Mouse (Mus musculus) stomach, adult 2 months (tissue): ENCODE results near the gene Arvcf. TPM values are rescaled to one million over a fixed set of nuclear protein-coding genes. Genes with fewer than 3 reads are reported as not detected.

Experiments used
- polyA plus RNA-seq: library from polyadenylated mRNA; depleted of rRNA; stranded (reverse); fragments of >200 nt; gene quantifications from 2 replicates; pipeline ENCODE4 v1.2.3, GENCODE M21; 2012; rRNA removed

Gene Arvcf
- polyA plus RNA-seq: 6.5 and 9.3 TPM in 2 replicates

DNA sequence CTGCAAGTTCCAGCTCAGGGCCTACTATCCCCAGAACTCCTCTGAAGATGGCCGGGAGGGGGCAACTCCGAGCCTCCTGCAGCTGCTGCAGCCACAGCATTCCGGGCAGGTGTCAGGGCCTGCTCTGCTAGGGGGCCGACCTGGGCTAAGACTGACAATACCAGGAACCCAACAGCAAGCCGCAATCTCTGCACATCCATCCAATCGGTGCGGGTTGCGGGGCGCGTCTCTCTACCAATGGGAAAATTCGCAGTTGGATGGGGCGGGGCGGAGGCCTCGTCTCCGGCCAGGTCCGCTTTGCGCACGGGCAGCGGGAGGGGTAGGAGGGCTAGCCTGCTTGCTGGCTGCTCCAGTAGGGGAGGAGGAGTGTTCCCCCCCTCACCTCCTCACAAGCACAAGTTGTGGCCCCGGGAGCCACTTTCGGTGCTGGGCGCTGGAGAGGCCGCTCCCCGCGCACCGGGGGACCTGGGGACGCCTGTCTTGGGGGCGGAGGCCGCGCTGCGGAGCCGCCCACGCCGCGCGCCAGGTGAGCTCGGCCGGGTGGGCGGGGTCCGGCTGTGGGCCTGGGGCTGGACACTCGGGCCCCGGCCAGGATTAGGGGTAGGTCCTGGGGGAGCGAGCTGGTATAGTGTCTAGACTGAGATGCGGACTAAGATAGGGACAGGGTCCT is at the start of gene Arvcf, which contains the start of gene Tango2:
TSS of gene Arvcf (plus strand) at position 252 of the 670 bp plus-strand sequence.
TSS of gene Tango2 (minus strand) at position 173 of the 670 bp plus-strand sequence.

GRCm38 (mm10) chr16:18426215-18426791 is 78.3 kb downstream of the Arvcf start, which contains the start of gene Txnrd2:
TSS of gene Txnrd2 (plus strand) at chr16:18426384.

GRCm38 (mm10) chr16:18426802-18427280 is 78.9 kb downstream of the Arvcf start, which contains the start of gene Comt:
TSS of gene Comt (minus strand) at chr16:18426852.

Other genes with a start within 250 kb of the Arvcf start
- 8.3 and 11.5 TPM in 2 replicates for gene Rtn4r, start 220.5 kb upstream of the Arvcf start, polyA plus RNA-seq
- not detected in 2 replicates for gene Ccdc188, start 130.3 kb upstream of the Arvcf start, polyA plus RNA-seq
- 44.7 and 45.3 TPM in 2 replicates for gene Zdhhc8, start 113.0 kb upstream of the Arvcf start, polyA plus RNA-seq
- 21.1 and 23.2 TPM in 2 replicates for gene Trmt2a, start 99.5 kb upstream of the Arvcf start, polyA plus RNA-seq
- gene Ranbp1, start 99.5 kb upstream of the Arvcf start, polyA plus RNA-seq: 33.3 and 35.3 TPM in 2 replicates
- gene Gm49776, start 89.9 kb upstream of the Arvcf start, polyA plus RNA-seq: not detected in 2 replicates
- gene Dgcr8, start 58.9 kb upstream of the Arvcf start, polyA plus RNA-seq: 2.6 and 4.9 TPM in 2 replicates
- gene Tango2, start 79 bp upstream of the Arvcf start, polyA plus RNA-seq: 14.6 and 14.9 TPM in 2 replicates
- gene Txnrd2, start 78.2 kb downstream of the Arvcf start, polyA plus RNA-seq: 9.4 and 9.9 TPM in 2 replicates
- gene Comt, start 78.7 kb downstream of the Arvcf start, polyA plus RNA-seq: 74.6 and 90.5 TPM in 2 replicates
- 6.6 and 10.6 TPM in 2 replicates for gene Gnb1l, start 150.5 kb downstream of the Arvcf start, polyA plus RNA-seq
- gene Rtl10, start 150.7 kb downstream of the Arvcf start, polyA plus RNA-seq: 2.4 and 3.0 TPM in 2 replicates
- 7.9 and 11.3 TPM in 2 replicates for gene Tbx1, start 242.5 kb downstream of the Arvcf start, polyA plus RNA-seq